Mouse (Mus musculus): ENCODE results near the gene Nags. TPM values are rescaled to one million over a fixed set of nuclear protein-coding genes. Genes with fewer than 3 reads are reported as not detected.

Gene Nags
- total and polyA plus RNA-seq, 3 experiments, result 5.4 to 9.7 TPM; not detected in 1

GRCm38 (mm10) chr11:102193657-102194440 is 48.5 kb downstream of the Nags start:
- no peak for DNase-seq (ENCODE audit: low read depth, low spot score)
- no peak overlapping the region for H3K4me3 ChIP-seq (ENCODE audit: control insufficient read depth in 1 of 2, insufficient read depth in 1 of 2, low read depth in 2 of 2, low read length in 2 of 2)
- H3K27ac ChIP-seq (ENCODE audit: control insufficient read depth, low read depth, low read length), result no peak overlapping the region; the same call in 1 of the 2 replicates
- no peaks in the 10 kb centered on the region for H3K27me3 ChIP-seq (ENCODE audit: control insufficient read depth in 1 of 2, insufficient read depth in 2 of 2, low read length in 2 of 2)
- TF ChIP-seq ELF1 (IDR thresholded peaks at IDR 0.05; ENCODE audit: low read depth, low read length), result no peak
- TF ChIP-seq ZMIZ1 (IDR thresholded peaks at IDR 0.05; ENCODE audit: low read depth, low read length), result no peak
- no peak for TF ChIP-seq KAT2A (conservative IDR thresholded peaks at IDR 0.05; ENCODE audit: low read depth, low read length)
- no peak for TF ChIP-seq SMC3 (IDR thresholded peaks at IDR 0.05; ENCODE audit: low read depth, low read length)
- no peak for TF ChIP-seq MYB (IDR thresholded peaks at IDR 0.05; ENCODE audit: low read depth, low read length)
- no peak for TF ChIP-seq POLR2A (IDR thresholded peaks at IDR 0.05; ENCODE audit: control insufficient read depth in 1 of 2, insufficient read depth in 1 of 2, low read depth in 1 of 2, low read length in 2 of 2, poor library complexity in 1 of 2)
- TF ChIP-seq USF1 (IDR thresholded peaks at IDR 0.05; ENCODE audit: low read depth, low read length), result no peak
- no peak for TF ChIP-seq MYC (IDR thresholded peaks at IDR 0.05; ENCODE audit: low read depth, low read length)
- TF ChIP-seq JUND (IDR thresholded peaks at IDR 0.05; ENCODE audit: low read depth, low read length), result no peak
- no peak for TF ChIP-seq GABPA (IDR thresholded peaks at IDR 0.05; ENCODE audit: low read depth, low read length)
- TF ChIP-seq ETS1 (IDR thresholded peaks at IDR 0.05; ENCODE audit: low read depth, low read length), result no peak
- no peak for TF ChIP-seq MEF2A (IDR thresholded peaks at IDR 0.05; ENCODE audit: extremely low read depth, insufficient replicate concordance, low read depth, low read length, poor library complexity, severe bottlenecking)
- no peak for TF ChIP-seq MXI1 (IDR thresholded peaks at IDR 0.05; ENCODE audit: low read depth, low read length)
- TF ChIP-seq HCFC1 (IDR thresholded peaks at IDR 0.05; ENCODE audit: low read depth, low read length), result no peak
- no peak for TF ChIP-seq TCF12 (IDR thresholded peaks at IDR 0.05; ENCODE audit: low read depth, low read length)
- TF ChIP-seq UBTF (IDR thresholded peaks at IDR 0.05; ENCODE audit: borderline replicate concordance, insufficient read depth, low read depth, low read length), result no peak
- no peak for TF ChIP-seq NELFE (IDR thresholded peaks at IDR 0.05; ENCODE audit: low read depth, low read length)
- no peak for TF ChIP-seq ZNF384 (IDR thresholded peaks at IDR 0.05; ENCODE audit: low read depth, low read length)
- no peak for TF ChIP-seq SIN3A (IDR thresholded peaks at IDR 0.05; ENCODE audit: low read length)
- H3K79me2 ChIP-seq (ENCODE audit: control insufficient read depth, insufficient read depth, low read length, poor library complexity), result peaks cover 16% of the 10 kb centered on the region
- H3K4me1 ChIP-seq (ENCODE audit: control insufficient read depth in 1 of 2, insufficient read depth in 2 of 2, low read length in 2 of 2), result peaks cover 14 to 49% of the 10 kb centered on the region in 2 experiments
- no peak overlapping the region for H3K9ac ChIP-seq (ENCODE audit: control insufficient read depth, low read depth, low read length, poor library complexity, severe bottlenecking)
- H3K36me3 ChIP-seq (ENCODE audit: control insufficient read depth in 1 of 2, insufficient read depth in 2 of 2, low read length in 2 of 2), result peaks cover 0 to 39% of the 10 kb centered on the region in 2 experiments; a peak in 2 of 4 replicates
- H3K9me3 ChIP-seq (replicated peaks; ENCODE audit: insufficient read depth, low read length), result no peaks in the 10 kb centered on the region

All from MEL (cell line).